Mouse (Mus musculus): Measurements from ENCODE around the gene Zbtb16. TPM values are rescaled to one million over a fixed set of nuclear protein-coding genes. Genes with fewer than 3 reads are reported as not detected.

Zbtb16 gene
- total RNA-seq, 2 experiments from 2014 or later, result 32.2 to 47.0 TPM

DNA sequence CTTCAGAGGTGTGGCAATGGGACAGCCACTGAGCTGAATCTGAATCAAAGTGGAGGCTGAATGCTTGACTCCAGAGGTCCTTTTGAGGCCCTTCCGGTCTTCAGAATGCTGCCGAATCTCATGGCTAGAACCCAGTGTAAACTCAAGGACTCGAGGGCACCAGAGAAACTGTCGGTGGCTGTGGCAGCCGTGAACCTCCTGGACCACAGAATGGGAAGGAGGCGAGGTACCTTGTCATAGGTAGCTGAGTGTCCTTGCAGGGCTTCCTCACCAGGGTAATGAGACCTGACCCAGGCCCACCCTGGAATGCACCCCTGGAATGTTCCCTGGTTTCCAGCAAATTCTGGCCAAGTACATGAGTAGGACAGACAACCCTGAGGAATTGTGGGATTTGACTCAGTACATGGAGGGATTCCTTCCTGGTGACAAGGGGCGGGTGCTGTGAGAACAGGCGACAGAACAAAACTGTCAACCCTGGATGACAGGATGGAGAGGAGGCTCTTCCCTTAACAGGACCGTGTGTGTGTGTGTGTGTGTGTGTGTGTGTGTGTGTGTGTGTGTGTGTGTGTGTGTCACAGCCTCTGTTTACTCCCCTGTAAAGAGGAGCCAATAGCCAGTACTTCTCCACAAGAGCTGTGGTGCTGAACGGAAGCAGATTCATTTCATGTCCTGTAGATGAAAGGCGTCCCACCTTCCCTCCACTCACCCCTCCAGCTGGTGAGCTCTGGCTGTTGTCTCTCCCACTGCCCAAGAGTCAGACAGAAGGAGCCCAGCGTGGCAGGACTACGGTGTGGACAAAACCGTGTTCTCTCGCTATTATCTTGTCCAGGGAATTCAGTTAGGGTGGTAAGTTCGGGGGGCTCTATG lies 189.0 kb downstream of the Zbtb16 start:
- DNase-seq (ENCODE audit: extremely low spot score in 1 of 2, low spot score in 2 of 2), result peak in 1 of 2 experiments; percentile 19
- intact Hi-C loops (cut with DNase I), result loop anchor here (1.0 to 10.0 kb wide), 4 partner anchors 214 to 838 kb away; partner anchors contain the start of gene Ttc12

DNA sequence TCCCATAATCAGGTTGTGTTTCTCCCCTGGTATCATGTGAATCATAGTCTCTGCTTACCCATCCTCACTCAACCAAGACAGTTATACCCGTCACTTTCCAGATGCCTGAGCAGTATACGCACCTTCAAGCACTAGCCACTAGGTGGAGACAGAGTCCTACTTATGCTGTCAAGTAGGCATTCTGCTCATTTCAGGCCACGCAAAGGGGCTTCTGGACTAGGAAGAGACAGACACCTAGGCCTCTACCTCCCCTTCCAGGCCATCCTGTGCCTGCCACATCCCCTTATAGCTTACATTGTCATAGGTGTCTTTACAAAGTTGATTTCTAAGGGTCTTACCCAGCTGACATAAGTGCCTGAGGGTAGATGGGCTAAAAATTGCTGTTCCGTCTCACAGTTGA lies 189.8 kb downstream of the Zbtb16 start:
- peak; percentile 67 to 86 for DNase-seq (ENCODE audit: extremely low spot score in 1 of 2, low spot score in 2 of 2)
- intact Hi-C loops (cut with DNase I), result loop anchor here (1.0 to 10.0 kb wide), 4 partner anchors 215 to 839 kb away; partner anchors contain the start of gene Ttc12

DNA sequence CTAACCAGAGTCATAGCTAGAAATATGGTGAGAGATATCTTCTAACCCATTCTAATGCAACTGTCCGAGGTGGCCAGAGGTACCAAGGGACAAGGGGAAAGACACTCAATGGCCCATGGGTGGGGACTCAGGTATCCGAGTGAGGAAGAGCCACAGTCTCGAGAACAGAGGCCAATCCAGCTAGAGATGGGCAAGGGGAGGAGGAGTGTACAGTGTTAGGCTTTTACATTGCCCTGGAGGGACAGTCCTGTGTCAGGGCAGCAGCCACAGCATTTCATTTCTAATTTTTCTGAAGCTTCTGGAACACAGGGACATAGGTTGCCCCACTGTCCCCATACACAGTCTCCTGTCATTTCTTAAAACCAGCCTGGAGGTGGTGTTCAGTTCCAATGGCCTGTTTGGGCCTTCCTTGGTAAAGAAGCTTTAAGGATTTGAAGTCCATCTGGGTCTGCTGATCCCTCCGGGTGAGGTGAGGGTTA lies 190.3 kb downstream of the Zbtb16 start:
- intact Hi-C loops (cut with DNase I), result loop anchor here (1.0 to 10.0 kb wide), 5 partner anchors 215 to 839 kb away; partner anchors contain the start of gene Ttc12
- no peak for DNase-seq (ENCODE audit: extremely low spot score in 1 of 2, low spot score in 2 of 2)

DNA sequence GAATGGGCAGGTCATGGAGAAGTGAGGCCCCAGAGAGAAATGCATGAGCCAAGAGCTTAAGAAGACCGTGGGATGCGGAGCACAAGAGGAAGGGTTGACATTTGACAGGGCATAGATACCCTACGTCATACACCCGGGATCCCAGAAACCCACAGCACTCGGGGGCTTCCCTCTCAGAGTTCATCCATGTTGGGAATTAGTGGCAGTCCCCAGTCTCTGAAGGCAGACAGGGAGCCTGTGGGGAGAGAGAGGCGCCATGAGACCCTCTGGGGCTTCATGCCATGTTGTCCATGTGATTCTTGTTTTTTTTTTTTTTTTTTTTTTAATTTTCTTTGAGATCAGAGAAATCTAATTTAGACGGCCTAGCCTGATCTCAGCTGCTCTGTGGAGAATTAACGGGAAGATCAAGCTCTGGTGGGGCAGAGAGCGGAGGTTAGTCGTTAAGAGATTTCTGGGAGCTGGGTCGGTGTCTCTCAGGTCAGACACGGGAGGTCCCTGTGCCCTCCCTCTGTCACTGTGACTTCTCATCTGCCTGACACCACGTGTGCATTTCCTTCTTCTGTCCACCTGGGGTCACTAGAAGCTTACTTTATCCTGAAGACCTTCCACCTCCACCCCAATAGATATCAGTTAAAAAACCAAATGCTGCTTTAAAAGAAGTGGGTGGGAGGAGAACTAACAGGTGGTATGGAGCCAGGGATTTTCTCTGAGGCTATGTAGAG lies 190.9 kb downstream of the Zbtb16 start:
- intact Hi-C loops (cut with DNase I), result loop anchor here (1.0 to 10.0 kb wide), 2 partner anchors 327 to 840 kb away; partner anchors contain the start of gene Ttc12
- peak in 1 of 2 experiments; percentile 46 for DNase-seq (ENCODE audit: extremely low spot score in 1 of 2, low spot score in 2 of 2)

DNA sequence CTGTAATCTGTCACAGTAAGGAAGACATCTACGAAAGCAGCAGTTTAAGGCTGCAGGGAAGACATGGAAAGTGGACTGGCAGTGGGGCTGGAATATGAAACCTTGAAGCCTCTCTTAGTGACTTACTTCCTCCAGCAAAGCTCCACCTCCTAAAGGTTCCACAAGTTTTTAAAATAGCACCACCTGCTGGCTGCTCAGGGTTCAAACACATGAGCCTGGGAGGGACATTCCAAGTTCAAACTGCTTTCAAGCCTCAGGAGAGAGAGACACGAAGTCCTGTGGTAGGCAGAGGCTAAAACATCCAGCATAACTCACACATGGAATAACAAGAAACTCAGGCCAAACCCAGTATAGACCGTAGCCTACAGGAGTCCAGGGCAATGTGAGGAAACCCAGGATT lies 191.6 kb downstream of the Zbtb16 start:
- DNase-seq (ENCODE audit: extremely low spot score in 1 of 2, low spot score in 2 of 2), result no peak
- intact Hi-C loops (cut with DNase I), result loop anchor here (10.0 kb wide), 1 partner anchor 840 kb away; the partner anchor contains the start of gene Ttc12

DNA sequence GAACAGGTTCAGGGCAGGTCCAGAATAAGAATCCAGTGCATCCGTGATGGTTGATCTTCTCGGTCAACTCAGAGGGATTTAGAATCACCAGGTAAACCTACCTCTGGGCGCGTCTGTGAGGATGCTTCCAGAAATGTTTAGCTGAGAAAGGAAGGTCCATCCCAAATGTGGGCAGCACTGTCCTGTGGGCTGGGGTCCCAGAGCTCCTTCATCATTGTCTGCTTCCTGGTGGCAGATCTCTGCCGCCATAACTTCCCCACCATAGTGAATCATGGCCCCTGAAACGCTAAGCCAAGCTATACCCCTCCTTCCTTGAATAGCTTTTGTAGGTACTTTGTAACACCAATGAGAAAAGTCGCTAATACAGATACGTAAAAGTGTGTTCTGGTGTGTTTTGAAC lies 194.4 kb downstream of the Zbtb16 start:
- intact Hi-C loops (cut with DNase I), result loop anchor here (10.0 kb wide), 1 partner anchor 843 kb away; the partner anchor contains the start of gene Ttc12
- DNase-seq (ENCODE audit: extremely low spot score in 1 of 2, low spot score in 2 of 2), result no peak

DNA sequence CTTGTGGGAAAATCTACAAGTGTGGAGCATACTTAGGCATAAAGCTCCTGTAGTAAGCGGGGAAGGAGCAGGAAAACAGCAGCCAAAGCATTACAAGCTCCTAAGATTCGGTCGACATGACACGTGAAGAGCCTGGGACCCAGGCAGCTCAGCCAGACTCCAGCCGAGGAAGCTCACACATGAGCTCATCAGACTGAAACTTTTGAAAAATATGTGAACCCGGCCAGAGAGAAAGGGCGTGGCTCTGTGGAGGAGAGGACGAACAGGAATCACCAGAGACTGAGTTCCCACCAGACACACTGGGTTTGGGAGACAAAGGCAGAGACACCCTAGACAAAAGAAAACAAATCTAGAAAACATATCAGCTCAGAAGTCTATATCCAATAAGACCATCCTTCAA lies 195.1 kb downstream of the Zbtb16 start:
- intact Hi-C loops (cut with DNase I), result loop anchor here (10.0 kb wide), 1 partner anchor 844 kb away; the partner anchor contains the start of gene Ttc12
- no peak for DNase-seq (ENCODE audit: extremely low spot score in 1 of 2, low spot score in 2 of 2)

DNA sequence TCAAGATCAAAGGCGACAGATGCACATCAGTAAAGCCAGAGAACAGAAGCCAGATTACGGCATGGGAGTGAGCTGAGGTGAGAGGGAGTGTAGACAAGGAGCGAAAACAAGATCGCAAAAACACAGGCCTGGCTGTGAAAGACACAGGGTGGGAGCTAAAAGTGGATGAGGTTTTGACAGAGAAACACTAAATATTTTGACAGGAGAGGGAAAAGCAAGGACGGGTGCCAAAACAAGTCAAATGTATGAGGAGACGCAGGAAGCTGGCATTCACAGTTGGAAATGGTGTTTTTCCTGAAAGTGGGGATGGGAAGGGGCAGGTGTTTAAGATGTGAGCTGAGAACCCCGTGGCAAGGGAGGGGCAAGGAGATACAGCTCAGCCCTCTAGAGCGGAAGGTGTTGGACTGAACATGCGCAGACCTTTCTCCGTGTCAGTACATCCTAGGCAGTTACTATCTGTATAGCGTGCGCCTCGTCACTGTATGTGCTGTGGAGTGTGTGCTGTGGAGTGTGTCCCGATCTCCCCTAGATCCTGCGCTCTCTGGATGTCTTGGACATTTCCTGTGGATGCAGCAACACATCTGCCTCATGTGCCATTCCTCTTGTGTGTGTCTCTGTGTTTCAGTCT lies 197.7 kb downstream of the Zbtb16 start:
- no peak for DNase-seq (ENCODE audit: extremely low spot score in 1 of 2, low spot score in 2 of 2)

DNA sequence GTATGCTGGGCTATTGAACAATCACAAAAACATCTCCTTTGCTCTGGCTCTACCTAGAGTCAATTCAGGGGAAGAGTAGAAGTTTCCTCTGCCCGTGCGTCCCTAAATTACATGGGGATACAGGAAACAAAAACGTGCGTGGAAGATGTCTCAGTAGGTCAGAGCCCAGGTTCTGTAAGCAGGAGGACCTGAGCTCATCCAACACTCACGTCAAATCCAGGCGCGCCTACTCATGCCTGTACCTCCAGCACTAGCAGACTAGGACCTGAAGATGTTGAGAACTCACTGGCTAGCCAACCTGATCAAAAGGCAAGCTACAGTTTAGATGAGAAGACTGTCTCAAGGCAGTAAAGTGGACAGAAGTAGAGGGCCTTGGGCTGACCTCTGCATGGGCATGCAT lies 198.9 kb downstream of the Zbtb16 start:
- no peak for DNase-seq (ENCODE audit: extremely low spot score in 1 of 2, low spot score in 2 of 2)
- intact Hi-C loops (cut with DNase I), result no loop called here

More for the DNA sequence above, 197.7 kb downstream of the Zbtb16 start:
- intact Hi-C loops (cut with DNase I), result no loop called here

DNA sequence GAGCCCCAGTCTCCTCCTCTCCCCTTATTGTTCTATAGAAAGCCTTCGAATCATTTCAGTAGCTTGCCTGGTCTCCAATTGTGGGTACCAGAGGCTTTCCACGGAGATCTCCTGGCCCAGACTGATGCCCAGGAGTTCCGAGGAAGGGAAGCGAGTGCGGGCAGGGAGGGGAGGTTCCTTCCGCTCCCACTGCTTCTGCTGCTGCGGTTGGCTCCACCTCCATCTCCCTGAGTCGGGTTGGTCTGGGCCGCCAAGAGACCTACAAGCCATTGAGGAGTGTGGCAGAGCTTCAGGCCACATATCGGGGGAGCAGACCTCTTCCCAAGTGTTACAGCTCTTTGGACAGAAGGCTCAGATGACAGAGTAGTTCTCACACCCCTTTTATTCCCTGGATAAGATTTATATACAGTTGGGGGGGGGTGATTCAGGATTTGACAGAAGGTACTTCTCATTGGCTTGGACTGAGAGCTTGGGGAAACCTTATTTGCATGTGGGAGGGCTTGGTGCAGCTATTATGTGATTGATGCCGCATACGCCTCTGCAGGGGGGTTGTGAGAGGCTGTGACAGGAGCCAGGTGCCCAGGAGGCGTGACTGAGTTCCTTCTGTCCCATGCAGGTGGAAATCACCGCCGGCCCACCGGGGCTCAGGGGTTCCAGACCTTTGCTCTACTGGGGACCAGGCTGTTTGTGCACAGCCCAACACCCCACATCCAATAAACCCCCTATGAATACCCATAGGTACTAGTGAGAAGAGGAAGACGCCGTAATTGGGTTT lies 200.3 kb downstream of the Zbtb16 start:
- intact Hi-C loops (cut with DNase I), result no loop called here
- no peak for DNase-seq (ENCODE audit: extremely low spot score in 1 of 2, low spot score in 2 of 2)

DNA sequence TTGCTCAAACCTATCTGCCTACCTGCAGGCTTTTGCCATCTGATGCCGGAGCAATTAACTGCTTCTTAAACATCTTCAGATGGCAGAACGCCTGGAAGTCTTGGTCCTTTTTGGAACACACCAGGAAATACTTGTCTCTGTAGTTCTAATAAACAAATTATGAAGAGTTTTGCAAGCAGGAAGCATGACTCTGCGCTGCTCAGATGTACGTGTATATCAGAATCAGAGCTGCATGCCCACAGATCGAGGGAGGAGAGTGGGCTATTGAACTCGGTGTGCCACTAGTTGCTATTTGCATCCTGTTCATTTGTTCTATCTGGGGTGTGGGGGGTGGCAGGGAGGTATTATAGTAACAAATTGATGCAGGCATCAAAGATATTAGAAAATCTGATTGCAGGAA lies 202.9 kb downstream of the Zbtb16 start:
- intact Hi-C loops (cut with DNase I), result no loop called here
- DNase-seq (ENCODE audit: extremely low spot score in 1 of 2, low spot score in 2 of 2), result no peak

DNA sequence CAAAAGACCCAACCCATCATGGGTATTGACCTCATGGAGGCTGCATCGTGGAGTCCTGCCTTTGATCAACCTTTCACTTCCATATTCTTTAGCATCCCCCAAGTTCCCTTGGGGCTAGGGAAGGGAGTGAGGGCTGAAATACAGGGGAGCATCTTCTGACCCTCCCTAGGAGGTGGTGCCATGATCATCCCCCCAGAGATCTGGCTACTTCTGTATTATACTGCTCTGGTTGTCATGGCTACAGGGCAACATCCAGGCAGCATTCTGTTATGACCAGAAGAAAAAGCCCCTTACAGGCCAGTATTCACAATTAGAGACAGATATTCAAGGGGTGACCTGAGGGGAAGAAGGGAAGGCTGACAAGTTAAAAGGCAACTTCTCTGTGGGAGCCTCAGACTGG lies 216.8 kb downstream of the Zbtb16 start:
- no peak for DNase-seq (ENCODE audit: extremely low spot score in 1 of 2, low spot score in 2 of 2)
- intact Hi-C loops (cut with DNase I), result loop anchor here (2.0 kb wide), 1 partner anchor 352 kb away; no protein-coding TSS in a partner anchor

DNA sequence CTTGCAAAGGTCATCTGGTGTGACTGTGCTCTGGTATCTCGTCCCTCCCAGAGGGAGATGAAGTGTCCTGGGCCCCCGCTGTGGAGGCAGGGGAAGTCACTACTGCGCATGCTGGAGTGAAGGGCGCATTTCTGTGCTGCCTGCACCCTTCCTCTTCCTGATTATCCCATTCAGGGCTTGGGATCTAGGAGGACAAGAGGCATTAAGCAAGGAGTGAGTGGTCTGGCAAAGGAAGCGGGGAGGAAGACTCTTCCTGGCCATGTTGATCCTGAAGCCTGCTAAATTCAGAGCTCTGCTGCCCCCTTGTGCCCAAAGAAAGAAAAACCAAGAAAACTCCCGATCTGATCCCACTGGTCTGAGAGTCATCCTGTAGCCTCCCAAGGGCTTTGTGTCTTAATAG lies 217.4 kb downstream of the Zbtb16 start:
- intact Hi-C loops (cut with DNase I), result loop anchor here (2.0 kb wide), 1 partner anchor 352 kb away; no protein-coding TSS in a partner anchor
- DNase-seq (ENCODE audit: extremely low spot score in 1 of 2, low spot score in 2 of 2), result peak; percentile 64 to 71

DNA sequence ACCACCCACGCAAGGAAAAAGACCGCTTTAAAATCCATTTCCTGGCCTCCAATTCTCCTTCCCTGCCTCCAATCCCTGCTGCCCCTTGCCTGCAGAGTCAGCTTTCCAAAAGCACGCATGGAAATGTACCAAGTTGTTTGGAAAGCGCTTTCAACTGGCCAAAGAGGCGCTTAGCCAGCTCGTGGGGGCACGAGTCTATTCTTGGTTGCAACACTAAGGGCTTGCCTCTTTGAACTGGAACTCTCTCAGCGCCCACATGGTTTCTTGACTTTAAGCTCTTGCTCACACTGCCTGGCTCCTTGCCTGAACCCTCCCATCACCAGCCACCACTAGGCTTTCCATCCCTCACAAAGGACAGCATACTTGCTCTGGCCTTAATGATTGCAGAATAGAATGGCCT lies 217.9 kb downstream of the Zbtb16 start:
- peak in 1 of 2 experiments; percentile 44 for DNase-seq (ENCODE audit: extremely low spot score in 1 of 2, low spot score in 2 of 2)
- intact Hi-C loops (cut with DNase I), result loop anchor here (2.0 kb wide), 1 partner anchor 351 kb away; no protein-coding TSS in a partner anchor

DNA sequence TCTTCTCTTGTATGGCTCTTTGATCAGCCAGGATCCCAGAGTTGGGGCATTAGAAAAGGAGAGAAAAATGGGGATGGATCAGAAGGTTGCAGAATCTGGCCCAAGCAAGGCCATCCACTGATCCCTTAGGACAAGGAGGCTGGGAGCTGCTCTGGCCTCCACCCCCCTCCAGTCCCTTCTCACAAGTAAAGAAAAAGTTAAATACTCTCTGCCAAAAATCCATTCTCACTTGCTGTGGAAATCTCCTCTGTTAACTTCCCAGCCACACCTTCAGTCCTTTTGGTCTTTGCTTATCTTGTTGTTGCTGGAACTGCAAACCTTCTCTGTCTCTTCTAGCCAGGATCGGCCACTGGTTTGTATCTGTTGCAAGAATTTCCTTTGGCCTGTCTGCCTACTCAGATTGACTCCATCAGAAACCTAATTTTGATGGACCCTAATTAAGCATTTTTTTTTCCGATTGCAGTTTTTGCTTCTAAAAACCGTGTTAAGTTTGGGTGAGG lies 218.5 kb downstream of the Zbtb16 start:
- intact Hi-C loops (cut with DNase I), result loop anchor here (2.0 kb wide), 1 partner anchor 351 kb away; no protein-coding TSS in a partner anchor
- DNase-seq (ENCODE audit: extremely low spot score in 1 of 2, low spot score in 2 of 2), result no peak

DNA sequence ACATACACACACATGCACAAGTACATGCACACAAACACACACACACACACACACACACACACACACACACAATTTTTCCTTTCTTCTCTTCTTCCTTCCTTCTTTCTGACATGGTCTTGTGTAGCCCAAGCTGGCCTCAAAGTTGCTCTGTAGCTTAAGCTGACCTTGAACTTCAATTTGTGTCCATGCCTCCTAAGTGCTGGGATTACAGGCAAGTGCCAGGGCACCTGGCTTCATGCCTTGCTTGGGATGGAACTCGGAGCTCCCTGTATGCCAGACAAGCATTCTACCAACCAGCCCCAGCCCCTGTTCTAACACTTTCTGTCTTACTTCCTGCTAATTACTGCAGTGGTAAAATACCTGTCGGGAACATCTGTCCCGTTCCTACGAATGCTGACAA lies 222.8 kb downstream of the Zbtb16 start:
- intact Hi-C loops (cut with DNase I), result no loop called here
- DNase-seq (ENCODE audit: extremely low spot score in 1 of 2, low spot score in 2 of 2), result no peak

DNA sequence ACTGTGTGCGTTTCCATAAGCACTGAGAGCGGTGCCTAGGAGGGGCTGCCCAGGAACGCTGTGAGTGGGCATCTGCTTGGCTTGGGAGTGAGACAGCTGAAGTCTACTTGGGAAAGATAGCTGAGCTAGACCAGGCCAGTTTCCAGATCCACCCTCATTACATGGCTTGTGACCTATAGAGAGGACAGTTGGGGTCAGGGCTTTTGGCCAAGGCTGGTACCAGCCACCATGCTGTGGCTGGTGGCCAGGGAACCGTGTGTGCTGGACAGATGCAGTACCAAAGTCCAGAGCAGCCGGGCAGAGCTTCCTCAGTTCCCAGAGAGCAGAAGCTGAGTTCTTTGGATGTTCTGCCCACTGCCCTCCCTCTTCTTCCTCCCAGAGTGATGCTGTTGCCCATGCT lies 223.5 kb downstream of the Zbtb16 start:
- intact Hi-C loops (cut with DNase I), result no loop called here
- DNase-seq (ENCODE audit: extremely low spot score in 1 of 2, low spot score in 2 of 2), result no peak

DNA sequence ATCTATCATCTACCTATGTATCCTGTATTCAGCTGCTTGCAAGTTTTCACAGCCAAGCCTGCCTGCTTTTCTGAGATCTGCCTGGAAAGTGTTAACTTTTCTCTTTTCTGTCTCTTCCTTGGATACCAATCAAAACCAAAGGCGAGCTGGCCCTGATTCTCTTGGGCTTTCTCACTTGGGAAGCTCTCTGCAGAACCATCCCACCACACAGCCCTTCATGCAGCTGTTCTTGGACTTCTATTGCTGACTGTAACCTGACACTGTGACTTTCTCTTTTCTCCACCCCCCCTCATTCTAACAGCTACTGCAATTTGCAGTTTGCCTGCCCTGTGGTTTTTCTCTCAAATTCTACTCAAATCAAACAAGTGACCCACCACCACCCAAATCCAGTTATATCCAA lies 225.0 kb downstream of the Zbtb16 start:
- DNase-seq (ENCODE audit: extremely low spot score in 1 of 2, low spot score in 2 of 2), result no peak
- intact Hi-C loops (cut with DNase I), result no loop called here
